Mouse (Mus musculus): Measurements from ENCODE around the gene E2f7. TPM values are rescaled to one million over a fixed set of nuclear protein-coding genes. Genes with fewer than 3 reads are reported as not detected.
"Not testable (repeated sequence)": the region's sequence is repeated elsewhere in the genome, so short reads cannot be mapped to it uniquely, and the experiment has no call there.

E2f7 gene
- polyA plus RNA-seq, 1 experiment from 2014 or later, result 6.7 TPM

DNA sequence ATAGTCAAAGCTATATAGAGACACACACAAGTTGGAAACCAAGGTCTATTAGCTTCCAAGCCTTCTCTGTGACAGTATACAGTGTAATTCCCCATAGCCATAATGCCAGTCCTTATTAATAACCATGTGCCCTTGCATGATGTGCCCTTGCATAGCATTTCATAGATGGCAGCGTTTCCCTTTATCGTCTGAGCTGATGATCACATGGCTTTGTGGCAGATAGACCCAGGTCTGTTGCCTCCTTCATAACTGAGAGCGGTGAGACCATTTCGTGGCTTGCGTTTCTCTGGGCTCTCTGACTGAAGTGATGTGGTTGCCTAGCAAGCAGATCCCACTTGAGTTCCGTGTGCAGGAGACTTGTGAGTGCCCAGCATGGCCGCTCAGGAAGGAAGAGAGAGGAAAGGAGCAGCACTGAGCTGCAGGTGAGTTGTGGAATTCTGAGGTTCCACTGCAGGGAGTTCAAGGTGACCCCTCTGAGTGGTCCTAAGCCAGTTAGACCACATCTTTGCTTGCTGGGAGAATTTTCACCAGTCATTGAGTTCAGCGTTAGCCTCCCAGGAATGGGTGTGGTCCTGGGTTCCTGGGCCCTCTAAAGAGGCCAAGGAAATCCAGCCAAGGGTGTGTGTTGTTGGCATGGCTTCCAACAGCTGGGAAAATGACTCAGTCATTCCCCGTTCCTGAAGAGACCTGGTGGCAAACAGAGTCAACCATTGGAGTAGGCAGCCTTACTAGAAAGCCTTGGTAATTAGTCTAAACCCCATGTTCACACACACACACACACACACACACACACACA is 4.5 kb downstream of the E2f7 start:
- TF ChIP-seq CTCF (IDR thresholded peaks at IDR 0.05; ENCODE audit: low read depth), result no peak
- Histone ChIP-seq H3K9me3 (ENCODE audit: control insufficient read depth) (no peaks in the 10 kb centered on the region), H3K4me1 (replicated peaks; ENCODE audit: control insufficient read depth, insufficient read depth, low read length) (no peaks in the 10 kb centered on the region), H3K27me3 (replicated peaks; ENCODE audit: control insufficient read depth, insufficient read depth, low read length) (no peaks in the 10 kb centered on the region), H3K4me3 (ENCODE audit: low read depth, low read length) (no peak overlapping the region), H3K27ac (ENCODE audit: low read depth, low read length) (no peak overlapping the region), H3K36me3 (ENCODE audit: control insufficient read depth, insufficient read depth) (peaks cover 11% of the 10 kb centered on the region; the same call in 1 of the 2 replicates), H3K9ac (ENCODE audit: low read depth, low read length) (no peak overlapping the region), H3K4me2 (replicated peaks; ENCODE audit: low read depth) (no peak overlapping the region)
- ATAC-seq, result no peak
- 88% methylated on average over 9 of the region's 9 CpGs for WGBS

DNA sequence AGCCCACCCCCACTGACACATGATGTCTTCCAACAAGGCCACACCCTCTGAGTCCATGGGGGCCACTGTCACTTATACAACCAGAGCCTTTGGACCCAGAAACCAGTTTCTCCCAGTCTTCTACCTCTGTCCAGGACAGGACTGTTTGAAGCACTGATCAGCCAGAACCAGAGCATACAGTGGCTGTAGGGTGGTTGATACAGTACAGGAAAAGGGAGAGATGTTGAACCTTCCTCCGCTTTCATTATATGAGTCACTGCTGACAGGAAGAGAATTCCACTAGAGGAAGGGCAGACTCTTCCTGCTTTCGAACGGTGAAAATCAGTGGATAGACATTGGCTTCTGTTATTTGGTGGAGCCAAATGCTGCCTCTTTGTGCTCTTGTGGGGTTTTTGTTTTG is 7.6 kb downstream of the E2f7 start:
- ATAC-seq, result peak; percentile 28; the same call in 1 of the 2 replicates
- WGBS, result 85% methylated on average over 3 of the region's 3 CpGs

DNA sequence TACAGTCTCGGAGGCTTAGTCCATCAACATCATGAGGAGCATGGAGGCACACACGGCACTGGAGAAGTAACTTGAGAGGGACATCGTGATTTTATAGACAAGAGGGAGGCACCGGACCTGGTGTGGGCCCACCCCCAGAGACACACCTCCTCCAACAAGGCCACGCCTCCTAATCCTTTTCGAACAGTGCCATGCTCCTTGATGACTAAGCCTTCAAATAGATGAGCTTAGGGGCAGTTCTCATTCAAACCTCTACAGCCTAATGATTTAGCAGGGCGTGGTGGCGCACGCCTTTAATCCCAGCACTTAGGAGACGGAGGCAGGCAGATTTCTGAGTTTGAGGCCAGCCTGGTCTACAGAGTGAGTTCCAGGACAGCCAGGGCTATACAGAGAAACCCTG is 10.3 kb downstream of the E2f7 start:
- 97% methylated on average over 10 of the region's 10 CpGs for WGBS
- no peak for TF ChIP-seq CTCF (IDR thresholded peaks at IDR 0.05; ENCODE audit: low read depth)
- Histone ChIP-seq H3K9ac (ENCODE audit: low read depth, low read length) (no peak overlapping the region), H3K4me1 (replicated peaks; ENCODE audit: control insufficient read depth, insufficient read depth, low read length) (no peaks in the 10 kb centered on the region), H3K27ac (ENCODE audit: low read depth, low read length) (no peak overlapping the region), H3K9me3 (ENCODE audit: control insufficient read depth) (no peaks in the 10 kb centered on the region), H3K36me3 (ENCODE audit: control insufficient read depth, insufficient read depth) (peaks cover 24% of the 10 kb centered on the region), H3K27me3 (replicated peaks; ENCODE audit: control insufficient read depth, insufficient read depth, low read length) (no peaks in the 10 kb centered on the region), H3K4me2 (replicated peaks; ENCODE audit: low read depth) (no peak overlapping the region), H3K4me3 (ENCODE audit: low read depth, low read length) (no peak overlapping the region)
- no peak for ATAC-seq

More for the DNA sequence above, 7.6 kb downstream of the E2f7 start:
- no peak for TF ChIP-seq CTCF (IDR thresholded peaks at IDR 0.05; ENCODE audit: low read depth)
- Histone ChIP-seq H3K9me3 (ENCODE audit: control insufficient read depth) (no peaks in the 10 kb centered on the region), H3K4me3 (ENCODE audit: low read depth, low read length) (no peak overlapping the region), H3K36me3 (ENCODE audit: control insufficient read depth, insufficient read depth) (peaks cover 21% of the 10 kb centered on the region), H3K9ac (ENCODE audit: low read depth, low read length) (no peak overlapping the region), H3K4me1 (replicated peaks; ENCODE audit: control insufficient read depth, insufficient read depth, low read length) (no peaks in the 10 kb centered on the region), H3K4me2 (replicated peaks; ENCODE audit: low read depth) (no peak overlapping the region), H3K27me3 (replicated peaks; ENCODE audit: control insufficient read depth, insufficient read depth, low read length) (no peaks in the 10 kb centered on the region), H3K27ac (ENCODE audit: low read depth, low read length) (peak overlapping the region; percentile 21; the same call in 1 of the 2 replicates)

DNA sequence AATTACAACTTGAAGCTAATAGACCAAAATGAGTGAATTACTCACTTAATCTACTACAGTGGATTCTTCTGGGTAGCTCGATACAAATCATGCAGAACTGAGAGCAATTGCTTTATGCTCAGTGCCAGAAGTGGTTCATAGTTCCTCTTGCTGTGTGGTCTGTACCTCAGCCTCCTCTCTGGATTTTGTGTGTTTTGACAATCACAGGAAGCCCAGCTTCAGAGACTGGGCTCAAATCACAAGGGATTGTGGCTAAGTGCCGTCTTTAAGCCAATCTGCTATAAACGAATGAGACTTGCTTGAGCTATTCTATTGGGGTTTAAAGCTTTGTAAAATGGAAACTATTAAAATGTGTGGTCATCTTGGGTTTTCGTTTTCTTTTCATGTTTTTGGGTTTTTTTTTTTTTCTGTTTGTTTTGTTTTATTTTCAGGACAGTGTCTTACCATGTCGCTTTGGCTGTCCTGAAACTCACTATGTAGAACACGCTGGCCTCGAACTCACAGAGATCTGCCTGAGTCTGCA is 11.1 kb downstream of the E2f7 start:
- H3K9ac ChIP-seq (ENCODE audit: low read depth, low read length), result no peak overlapping the region
- no peaks in the 10 kb centered on the region for H3K9me3 ChIP-seq (ENCODE audit: control insufficient read depth)
- H3K27me3 ChIP-seq (replicated peaks; ENCODE audit: control insufficient read depth, insufficient read depth, low read length), result no peaks in the 10 kb centered on the region
- no peak for TF ChIP-seq CTCF (IDR thresholded peaks at IDR 0.05; ENCODE audit: low read depth)
- ATAC-seq, result no peak
- H3K4me1 ChIP-seq (replicated peaks; ENCODE audit: control insufficient read depth, insufficient read depth, low read length), result no peaks in the 10 kb centered on the region
- no peak overlapping the region for H3K4me2 ChIP-seq (replicated peaks; ENCODE audit: low read depth)
- WGBS, result 88% methylated on average over 7 of the region's 7 CpGs
- no peak overlapping the region for H3K4me3 ChIP-seq (ENCODE audit: low read depth, low read length)
- H3K36me3 ChIP-seq (ENCODE audit: control insufficient read depth, insufficient read depth), result peaks cover 20% of the 10 kb centered on the region
- no peak overlapping the region for H3K27ac ChIP-seq (ENCODE audit: low read depth, low read length)

DNA sequence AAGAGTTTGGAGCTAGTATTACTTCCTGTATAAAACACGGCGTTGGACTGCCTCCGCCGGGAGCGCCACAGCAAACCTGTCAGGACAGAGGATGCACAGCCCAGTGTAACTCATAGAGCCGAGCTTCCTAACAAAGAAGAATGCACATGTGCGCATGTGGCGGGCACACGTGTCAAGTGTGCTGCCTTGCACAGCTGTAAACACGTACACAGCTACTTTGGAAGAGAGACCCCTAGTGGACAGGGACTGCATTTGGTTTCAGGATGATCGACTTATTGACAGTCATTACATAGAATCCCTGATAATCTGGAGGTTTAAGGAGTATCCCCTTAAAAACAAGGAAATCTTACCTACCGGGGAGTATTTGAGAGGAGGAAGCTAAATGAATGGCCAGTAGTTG is 15.3 kb downstream of the E2f7 start:
- not testable (repeated sequence) for H3K4me1 ChIP-seq (replicated peaks; ENCODE audit: control insufficient read depth, insufficient read depth, low read length); H3K4me3 ChIP-seq (ENCODE audit: low read depth, low read length); H3K27me3 ChIP-seq (replicated peaks; ENCODE audit: control insufficient read depth, insufficient read depth, low read length); H3K4me2 ChIP-seq (replicated peaks; ENCODE audit: low read depth); H3K9ac ChIP-seq (ENCODE audit: low read depth, low read length); H3K9me3 ChIP-seq (ENCODE audit: control insufficient read depth); H3K27ac ChIP-seq (ENCODE audit: low read depth, low read length)
- peak; percentile 53; the same call in 1 of the 2 replicates for ATAC-seq
- peaks cover 21% of the 10 kb centered on the region for H3K36me3 ChIP-seq (ENCODE audit: control insufficient read depth, insufficient read depth)
- WGBS, result 45% methylated on average over 7 of the region's 12 CpGs
- peak; percentile 77 for TF ChIP-seq CTCF (IDR thresholded peaks at IDR 0.05; ENCODE audit: low read depth)

DNA sequence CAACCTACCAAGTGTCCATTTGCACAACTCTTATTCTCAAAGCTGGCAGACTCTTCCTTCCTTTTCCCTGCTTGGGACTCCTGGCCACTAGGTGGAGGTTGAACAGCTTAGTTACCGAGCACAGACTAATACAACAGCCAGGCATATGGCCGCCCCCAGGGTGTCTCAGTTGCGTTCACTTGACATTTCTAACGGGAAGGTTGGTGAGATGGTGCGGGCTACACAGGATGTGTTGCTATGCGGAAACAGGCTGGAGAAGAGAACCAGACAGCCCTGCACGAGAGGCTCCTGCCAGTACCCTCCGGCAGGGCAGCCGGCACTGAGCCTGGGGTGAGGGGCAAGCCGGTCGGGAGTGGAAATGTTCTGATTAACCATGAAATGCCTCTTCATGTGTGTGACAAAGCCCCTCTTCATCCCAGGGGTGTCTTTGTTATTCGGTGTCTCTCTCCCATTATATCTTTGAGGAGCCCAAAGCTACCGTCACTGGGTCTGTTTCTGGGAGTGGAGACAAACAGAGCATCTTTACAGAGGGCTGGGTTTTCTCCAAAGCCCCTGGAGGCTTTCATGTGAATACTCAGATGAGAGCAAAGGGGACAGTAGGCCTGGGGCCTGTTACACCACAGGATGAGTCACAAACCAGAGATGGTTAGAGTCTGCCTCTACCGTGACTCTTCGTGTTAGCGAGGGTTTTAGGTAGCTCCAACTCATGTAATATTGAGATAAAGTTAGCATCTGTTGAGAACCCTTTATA is 17.1 kb downstream of the E2f7 start:
- peaks cover 26% of the 10 kb centered on the region for H3K36me3 ChIP-seq (ENCODE audit: control insufficient read depth, insufficient read depth)

More for the DNA sequence above, 17.1 kb downstream of the E2f7 start:
- Histone ChIP-seq H3K9ac (ENCODE audit: low read depth, low read length) (no peak overlapping the region), H3K27me3 (replicated peaks; ENCODE audit: control insufficient read depth, insufficient read depth, low read length) (no peaks in the 10 kb centered on the region), H3K4me2 (replicated peaks; ENCODE audit: low read depth) (no peak overlapping the region), H3K9me3 (ENCODE audit: control insufficient read depth) (no peaks in the 10 kb centered on the region), H3K4me1 (replicated peaks; ENCODE audit: control insufficient read depth, insufficient read depth, low read length) (no peaks in the 10 kb centered on the region), H3K27ac (ENCODE audit: low read depth, low read length) (no peak overlapping the region), H3K4me3 (ENCODE audit: low read depth, low read length) (no peak overlapping the region)
- no peak for ATAC-seq
- TF ChIP-seq CTCF (IDR thresholded peaks at IDR 0.05; ENCODE audit: low read depth), result no peak
- WGBS, result 93% methylated on average over 16 of the region's 16 CpGs
